Mouse (Mus musculus) adrenal gland, adult 18-20 months (tissue): ENCODE results near the gene Pet117. TPM values are rescaled to one million over a fixed set of nuclear protein-coding genes. Genes with fewer than 3 reads are reported as not detected.

Experiments used
- DNase-seq, 2 experiments: peaks; one replicate each; pipeline ENCODE4 v3.0.0; 2021 to 2022; ENCODE audit warnings: low spot score in 2 of 2
- total RNA-seq, 2 experiments: library from RNA; stranded (reverse); gene quantifications; 1 replicate in 1 of 2; 2 replicates in 1 of 2; pipeline ENCODE4 v1.2.3; 2021

Gene Pet117
- total RNA-seq, 2 experiments from 2014 or later, result 5.2 to 8.5 TPM

DNA sequence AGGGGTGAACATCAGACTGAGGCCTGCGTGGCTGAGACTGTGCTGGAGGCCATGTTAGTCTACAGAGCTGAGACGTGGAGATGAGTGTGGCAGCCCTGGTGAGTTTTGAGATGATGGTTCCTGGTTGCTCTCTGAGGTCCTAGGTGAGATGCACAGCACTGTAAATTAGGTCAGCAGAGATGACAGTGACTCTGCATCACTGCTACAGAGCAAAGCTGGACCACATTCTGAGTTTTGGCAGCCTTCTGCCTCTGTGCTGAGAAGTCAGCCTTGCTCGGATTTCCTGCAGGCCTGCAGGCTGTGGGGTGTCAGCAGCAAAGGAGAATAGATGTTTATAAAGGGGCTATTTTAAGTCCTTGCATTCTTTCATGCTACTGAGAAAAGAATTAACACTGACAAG lies 12.5 kb downstream of the Pet117 start:
- no peak for DNase-seq

DNA sequence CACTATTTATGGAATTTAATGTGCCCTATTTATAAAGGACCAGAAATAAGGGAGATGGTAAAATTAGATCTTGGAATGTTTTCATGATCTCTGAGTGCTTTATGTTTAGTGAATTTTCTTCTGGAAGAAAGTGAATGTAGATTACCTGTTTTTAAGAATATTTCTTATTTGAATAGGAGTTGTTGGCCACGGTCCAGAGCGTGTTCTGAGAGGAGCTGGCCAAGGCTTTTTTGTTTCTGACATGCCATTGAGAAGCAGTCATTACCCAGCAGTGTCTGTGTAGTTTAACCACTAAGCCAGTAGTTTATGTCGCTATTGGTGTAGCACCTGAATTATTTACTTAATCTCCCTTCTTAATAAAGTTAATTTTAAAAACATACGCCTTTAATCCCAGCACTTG lies 12.9 kb downstream of the Pet117 start:
- DNase-seq, result no peak

DNA sequence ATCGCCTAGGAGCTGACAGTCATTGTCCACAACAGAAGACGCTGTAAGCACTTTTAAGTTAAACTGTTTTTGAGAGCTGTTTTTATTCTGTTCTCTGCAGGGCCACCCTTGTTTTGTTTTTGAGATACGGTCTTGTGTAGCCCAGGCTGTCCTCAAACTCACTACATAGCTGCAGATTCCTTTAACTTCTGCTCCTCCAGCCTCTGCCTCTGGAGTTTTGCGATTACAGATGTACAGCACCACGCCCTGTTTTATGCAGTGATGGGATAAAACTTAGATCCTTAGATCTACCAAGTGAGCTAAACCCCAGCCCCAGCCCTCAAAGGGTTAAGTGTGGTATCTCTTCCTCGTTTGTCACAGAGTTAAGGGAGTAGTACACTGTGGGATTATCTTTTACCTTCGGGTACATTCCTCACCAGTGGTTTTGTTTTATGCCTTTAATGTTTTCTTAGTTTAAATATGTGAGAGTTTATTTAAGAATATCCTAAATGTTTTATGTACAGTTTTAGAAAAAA lies 13.9 kb downstream of the Pet117 start:
- no peak for DNase-seq

DNA sequence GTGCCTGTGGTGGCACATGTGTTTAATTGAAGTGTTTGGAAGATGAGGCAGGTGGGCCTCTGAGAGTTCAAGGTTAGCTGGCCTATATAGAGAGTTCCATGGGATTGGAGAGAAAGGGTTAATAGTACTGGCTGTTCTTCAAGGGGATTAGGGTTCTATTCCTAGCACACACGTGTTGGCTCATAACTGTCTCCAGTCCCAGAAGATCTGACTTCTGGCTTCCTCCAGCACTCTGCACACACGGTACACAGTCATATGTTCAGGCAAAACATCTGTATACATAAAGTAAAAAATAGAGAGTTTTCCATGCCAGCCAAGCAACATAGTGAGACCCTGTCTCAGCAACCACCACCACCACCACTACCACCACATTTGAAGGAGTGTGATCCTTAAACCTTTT lies 17.5 kb downstream of the Pet117 start:
- DNase-seq, result no peak

- DNase-seq, result no peak
Measured at GRCm38 (mm10) chr2:144388416-144388815, 19.6 kb downstream of the Pet117 start.

DNA sequence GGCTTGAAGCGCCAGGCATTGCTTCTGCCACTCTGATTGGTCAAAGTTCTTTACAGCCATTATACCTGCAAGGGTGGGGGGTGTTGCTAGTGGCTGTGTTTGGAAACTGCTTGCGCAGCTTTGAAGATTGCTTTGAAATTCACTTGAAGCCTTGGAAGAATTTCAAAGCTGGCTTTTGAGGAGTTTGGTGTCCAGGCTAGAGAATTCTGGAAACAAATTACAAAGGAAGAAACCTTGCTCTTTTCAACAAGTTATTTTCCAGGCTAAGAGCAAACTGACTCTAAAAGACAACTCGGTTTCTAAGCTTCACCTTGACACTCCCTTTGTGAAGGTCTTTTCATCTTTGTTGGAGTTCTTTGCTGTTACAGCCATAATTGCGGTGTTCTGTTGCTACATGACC lies 30.7 kb downstream of the Pet117 start:
- DNase-seq, result no peak

- DNase-seq, result no peak
Measured at GRCm38 (mm10) chr2:144400659-144401058, 31.9 kb downstream of the Pet117 start.

- DNase-seq, result no peak
Measured at GRCm38 (mm10) chr2:144409037-144409436, 40.2 kb downstream of the Pet117 start.

DNA sequence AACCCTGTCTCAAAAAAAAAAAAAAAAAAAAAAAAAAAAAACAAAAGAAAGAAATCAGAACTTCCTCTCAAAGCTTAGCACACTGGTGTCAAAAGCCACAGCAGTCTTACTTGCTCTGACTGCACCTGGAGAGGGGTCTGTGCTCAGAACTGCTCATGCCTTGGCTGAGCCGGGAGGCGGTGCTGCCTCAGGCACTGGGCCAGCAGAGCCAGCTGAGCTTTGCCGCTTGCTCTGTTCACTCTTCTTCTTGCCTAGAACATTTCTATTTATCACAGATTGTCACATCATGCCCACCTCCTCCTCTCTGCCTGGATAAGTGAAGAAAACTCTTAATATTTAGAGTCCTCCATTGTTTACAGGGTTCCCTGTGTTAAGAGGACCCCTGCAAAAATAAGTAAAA lies 41.8 kb downstream of the Pet117 start:
- no peak for DNase-seq

GRCm38 (mm10) chr2:144414646-144415045 lies 45.9 kb downstream of the Pet117 start:
- no peak for DNase-seq

DNA sequence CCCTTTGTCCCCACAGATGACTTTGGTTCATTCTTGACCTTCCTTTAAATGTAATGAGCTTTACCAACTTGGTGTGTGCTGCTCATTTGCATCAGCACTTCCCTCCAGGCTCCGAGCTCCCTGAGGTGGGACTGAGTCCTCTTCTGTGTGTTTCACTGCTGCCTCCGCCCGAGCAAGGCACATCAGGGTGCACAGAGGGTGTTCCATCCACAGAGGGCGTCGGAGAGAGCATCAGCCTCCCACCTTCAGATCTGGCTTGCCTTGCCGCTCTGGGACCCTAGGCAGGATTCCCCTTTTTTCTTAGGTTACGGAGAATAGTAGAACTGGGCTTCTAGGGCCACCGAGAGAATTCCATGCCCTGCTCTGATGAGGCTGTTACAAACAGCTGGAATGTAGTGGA lies 48.1 kb downstream of the Pet117 start:
- no peak for DNase-seq

DNA sequence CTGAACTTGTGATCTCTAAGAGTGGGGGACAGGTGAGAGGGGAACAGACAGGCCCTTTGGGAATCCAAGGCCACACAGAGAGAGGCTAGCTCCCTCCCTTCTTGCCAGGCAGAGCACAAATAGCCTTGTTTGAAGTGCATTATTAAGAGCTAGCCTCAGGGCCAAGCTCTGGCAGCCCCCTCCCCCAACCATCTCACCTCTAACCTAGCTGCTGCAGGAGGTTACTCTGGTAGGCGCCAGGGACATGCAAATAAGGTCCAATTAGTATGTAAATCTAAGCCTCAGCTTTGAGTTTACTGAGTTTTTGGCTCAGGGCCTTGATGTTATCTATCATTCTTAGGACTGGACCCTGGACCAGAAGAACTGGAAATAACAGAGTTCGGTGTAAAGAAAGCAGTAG lies 49.3 kb downstream of the Pet117 start:
- no peak for DNase-seq

- no peak for DNase-seq
Measured at GRCm38 (mm10) chr2:144422094-144422675, 53.4 kb downstream of the Pet117 start.

Other genes with a start within 250 kb of the Pet117 start
- 10 to 100 TPM; 23.2 to 23.7 TPM for gene Mgme1, start 98.3 kb upstream of the Pet117 start, total RNA-seq
- gene Snx5, start 98.1 kb upstream of the Pet117 start, total RNA-seq, result 10 to 100 TPM; 82.1 to 86.4 TPM
- gene Ovol2, start 36.9 kb upstream of the Pet117 start, total RNA-seq, result not detected
- gene Kat14, start within 50 bp of the Pet117 start, total RNA-seq, result 10 to 100 TPM; 21.9 to 23.1 TPM
- 1 to 10 TPM; 5.2 to 6.2 TPM for gene Dzank1, start 158.4 kb downstream of the Pet117 start, total RNA-seq
- gene Polr3f, start 158.7 kb downstream of the Pet117 start, total RNA-seq, result 10 to 100 TPM; 17.2 to 19.0 TPM
- 10 to 100 TPM; 24.6 to 25.0 TPM for gene Rbbp9, start 181.9 kb downstream of the Pet117 start, total RNA-seq
- 10 to 100 TPM; 67.0 to 81.9 TPM for gene Sec23b, start 187.2 kb downstream of the Pet117 start, total RNA-seq
- gene Smim26, start 225.1 kb downstream of the Pet117 start, total RNA-seq, result 10 to 100 TPM; 54.7 to 56.1 TPM
- 10 to 100 TPM; 17.4 to 18.1 TPM for gene Dtd1, start 230.9 kb downstream of the Pet117 start, total RNA-seq